Mouse (Mus musculus) kidney, postnatal 4 days (tissue): ENCODE measurements around the gene Ccnc.
"Not testable (repeated sequence)": the region's sequence is repeated elsewhere in the genome, so short reads cannot be mapped to it uniquely, and the experiment has no call there.

Experiments
- DNase-seq, 2 experiments: peaks; one replicate each; pipeline ENCODE4 v3.0.0; 2021; ENCODE audit warnings: mixed read lengths in 2 of 2

Gene Ccnc

DNA sequence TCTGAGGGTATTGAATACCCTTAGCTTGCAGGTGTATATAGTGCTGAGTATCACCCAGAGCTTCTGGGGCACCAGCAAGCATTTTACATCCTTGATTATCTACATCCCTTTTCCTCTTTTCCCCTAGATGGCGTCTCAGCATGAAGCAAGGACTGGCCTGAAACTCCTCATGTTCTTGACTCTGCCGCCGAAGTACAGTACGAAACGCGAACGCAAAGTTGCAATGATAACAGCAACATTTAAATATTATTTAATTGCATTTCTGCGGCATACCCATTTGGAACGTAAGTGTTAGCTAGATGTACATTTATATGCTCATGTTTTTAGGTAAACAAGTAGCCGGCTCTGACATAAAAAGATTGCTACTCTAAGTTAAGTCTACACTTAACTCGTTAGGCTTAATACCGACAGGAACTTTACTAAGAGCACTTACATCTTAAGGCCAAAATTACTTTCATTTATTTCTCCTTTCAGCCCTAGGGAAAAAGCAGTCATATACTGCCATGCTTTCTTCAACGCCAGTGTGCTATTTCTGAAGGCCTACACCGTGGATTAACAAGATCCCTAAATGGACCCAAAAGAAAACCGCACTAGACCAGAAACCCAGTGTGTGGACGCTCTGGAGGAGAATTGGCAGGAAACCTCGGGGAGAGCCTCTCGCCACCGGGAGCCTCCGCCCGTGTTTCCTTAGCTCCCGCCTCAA lies 438 bp upstream of the Ccnc start:
- DNase-seq = peak; percentile 26 to 49

DNA sequence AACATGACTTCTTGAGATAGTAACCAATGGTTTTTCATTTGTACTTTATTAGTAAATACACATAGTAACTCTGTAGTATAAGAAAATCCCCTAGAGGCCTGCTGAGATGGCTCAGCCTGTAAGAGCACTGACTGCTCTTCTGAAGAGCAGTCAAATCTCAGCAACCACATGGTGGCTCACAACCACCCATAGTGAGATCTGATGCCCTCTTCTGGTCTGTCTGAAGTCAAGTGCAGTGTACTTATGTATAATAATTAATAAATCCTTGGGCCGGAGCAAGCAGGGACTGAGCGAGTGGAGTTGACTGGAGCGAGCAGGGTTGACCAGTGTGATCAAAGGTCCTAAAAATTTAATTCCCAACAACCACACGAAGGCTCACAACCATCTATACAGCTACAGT lies 11.7 kb downstream of the Ccnc start:
- peak in 1 of 2 experiments; percentile 3 for DNase-seq

DNA sequence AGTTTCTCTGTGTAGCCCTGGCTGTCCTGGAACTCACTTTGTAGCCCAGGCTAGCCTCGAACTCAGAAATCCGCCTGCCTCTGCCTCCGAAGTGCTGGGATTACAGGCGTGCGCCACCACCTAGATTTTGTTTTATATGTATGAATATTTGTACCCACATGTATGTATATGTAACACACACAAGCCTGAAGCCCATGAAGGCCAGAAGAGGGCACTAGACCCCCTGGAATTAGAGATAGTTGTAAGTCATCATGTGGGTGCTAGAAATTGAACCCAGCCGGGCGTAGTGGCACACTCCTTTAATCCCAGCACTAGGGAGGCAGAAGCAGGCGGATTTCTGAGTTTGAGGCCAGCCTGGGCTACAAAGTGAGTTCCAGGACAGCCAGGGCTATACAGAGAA lies 16.6 kb downstream of the Ccnc start:
- not testable (repeated sequence) for DNase-seq

DNA sequence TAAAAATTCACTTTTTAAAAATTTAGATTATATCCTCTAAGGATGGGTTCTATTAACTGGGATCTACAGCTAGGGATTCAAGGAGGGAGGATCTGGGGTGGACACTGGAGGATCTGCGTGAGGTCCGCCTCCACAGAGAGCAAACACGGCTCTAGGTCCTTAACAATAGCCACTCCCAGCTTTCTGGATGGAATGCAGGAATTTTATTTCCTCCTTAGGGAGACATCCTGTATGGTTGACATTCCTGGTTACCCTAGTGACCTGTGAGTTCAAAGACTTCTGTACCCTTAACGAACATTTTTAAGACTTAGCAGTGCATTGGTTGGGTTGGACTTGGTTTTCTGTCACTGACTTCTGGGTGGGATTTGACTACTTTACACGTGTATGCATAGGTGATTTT lies 18.2 kb downstream of the Ccnc start:
- no peak for DNase-seq

DNA sequence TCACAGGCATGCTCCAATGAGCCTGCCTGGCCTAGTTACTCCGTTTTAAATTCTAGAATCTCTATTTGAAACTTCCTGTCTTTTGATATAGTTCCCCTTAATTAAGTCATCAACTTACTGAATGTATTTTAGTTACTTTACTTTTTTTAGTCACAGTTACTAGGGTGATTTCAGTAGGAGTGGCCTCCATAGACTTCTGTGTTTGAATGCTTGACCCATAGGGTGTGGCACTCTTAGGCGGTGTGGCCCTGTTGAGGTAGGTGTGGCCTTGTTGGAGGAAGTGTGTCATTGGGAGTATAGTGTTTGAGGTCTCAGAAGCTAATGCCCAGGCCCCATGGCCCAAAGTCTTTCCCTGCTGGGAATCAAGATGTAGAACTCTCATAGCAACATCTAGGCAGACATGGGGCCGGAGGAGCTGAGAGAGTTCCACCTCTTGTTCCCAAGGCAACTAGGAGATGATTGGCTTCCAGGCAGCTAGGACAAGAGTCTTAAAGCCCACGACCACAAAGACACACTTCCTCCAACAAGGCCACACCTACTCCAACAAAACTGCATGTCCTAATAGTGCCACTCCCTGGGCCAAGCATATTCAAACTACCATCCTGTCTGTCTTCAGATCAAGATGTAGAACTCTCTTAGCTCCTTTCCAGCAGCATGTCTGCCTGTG lies 27.8 kb downstream of the Ccnc start:
- no peak for DNase-seq

DNA sequence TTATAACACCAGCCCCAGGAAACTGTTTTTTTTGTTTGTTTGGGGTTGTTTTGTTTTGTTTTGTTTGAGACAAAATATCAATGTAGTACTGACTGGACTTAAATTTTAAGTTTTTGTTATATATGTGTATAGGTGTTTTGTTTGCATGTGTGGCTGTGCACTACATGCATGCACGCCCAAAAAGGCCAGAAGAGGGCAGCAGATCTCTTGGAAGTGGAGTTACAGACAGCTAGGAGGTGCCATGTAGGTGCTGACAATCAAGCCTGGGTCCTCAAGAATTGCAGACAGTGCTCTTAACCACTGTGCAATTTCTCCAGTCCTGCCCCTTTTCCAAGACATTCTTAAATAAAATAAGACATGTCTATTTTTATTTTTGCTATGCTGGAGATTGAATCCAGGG lies 31.4 kb downstream of the Ccnc start:
- no peak for DNase-seq

DNA sequence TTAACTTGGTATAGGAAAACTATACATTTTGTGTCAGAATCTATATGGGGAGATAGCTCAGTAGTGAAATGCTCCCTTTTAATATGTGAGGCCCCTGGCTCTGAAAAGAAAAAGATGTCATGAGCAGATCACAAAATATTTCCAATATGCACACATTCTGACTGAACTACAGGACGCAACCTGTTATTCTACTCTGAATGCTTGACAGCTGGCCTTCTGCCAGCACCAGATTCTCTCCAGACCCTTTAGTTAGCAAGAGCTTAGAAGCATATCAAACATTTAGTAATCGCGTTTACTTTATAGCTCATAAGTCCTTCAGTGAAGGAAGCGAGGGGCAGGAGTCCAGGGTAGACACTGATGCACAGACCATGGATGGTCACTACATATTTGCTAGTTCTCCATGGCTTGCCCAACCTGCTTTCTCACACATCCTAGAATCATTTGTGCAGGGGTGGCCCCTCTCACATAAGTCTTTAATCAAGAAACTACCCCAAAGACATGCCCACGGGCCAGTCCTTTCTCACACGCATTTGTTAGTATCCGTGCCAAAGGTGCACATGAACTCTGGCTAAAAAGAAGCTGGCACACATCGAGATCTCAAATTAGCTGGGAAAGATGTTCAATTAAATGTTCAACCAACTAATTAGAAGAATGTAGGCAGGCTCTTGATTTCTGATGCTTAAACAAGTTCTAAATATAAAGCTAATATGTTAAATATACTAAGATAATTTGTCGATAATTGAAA lies 34.1 kb downstream of the Ccnc start:
- peak; percentile 7 to 14 for DNase-seq

DNA sequence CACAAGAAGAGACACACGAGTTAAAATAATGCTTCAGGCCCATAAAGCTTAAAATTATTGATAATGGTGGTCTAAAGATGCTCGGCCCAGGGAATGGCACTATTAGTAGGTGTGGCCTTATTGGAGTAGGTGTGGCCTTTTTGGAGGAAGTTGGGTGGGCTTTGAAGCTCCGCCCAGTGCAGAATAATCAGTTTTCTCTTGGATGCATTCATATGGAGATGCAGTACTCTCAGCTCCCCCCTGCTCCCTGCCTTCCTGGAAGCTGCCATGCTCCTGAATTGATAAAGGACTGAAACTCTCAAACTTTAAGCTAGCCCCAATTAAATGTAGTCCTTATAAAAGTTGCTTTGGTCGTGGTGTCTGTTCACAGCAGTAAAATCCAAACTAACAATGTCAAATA lies 36.3 kb downstream of the Ccnc start:
- no peak for DNase-seq

DNA sequence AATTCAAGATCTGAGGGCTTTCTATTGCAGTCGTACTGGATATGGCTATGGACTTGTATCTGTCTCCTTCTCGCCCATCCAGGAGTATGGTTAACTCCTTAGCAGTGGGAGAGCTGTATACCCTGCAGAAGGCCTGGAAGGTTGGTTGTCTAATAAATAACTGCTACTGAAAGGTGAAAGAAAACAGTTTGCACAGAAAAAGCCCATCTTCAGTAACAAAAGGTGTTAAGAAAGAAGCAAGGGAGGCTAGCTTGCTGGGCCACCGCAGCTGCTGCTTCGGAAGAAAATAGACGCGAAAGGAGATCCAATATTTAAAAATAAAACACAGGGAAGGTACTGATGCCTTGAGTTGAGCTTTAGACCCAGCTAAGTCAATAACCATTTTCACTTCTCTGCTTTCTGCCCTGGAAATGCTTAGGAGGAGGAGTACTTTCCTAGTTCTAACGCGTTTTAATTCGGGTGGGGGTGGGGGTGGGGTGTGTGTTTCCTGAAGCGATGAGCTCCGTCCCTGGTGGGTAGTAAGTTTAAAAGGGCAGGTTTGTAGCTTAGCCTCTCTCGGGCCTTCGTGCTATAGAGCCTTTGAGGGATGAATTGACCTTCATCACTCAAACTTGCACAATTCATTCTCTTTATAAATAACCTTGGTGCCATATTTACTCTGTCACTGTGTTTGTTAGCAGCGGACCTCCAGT lies 38.8 kb downstream of the Ccnc start:
- DNase-seq = no peak

DNA sequence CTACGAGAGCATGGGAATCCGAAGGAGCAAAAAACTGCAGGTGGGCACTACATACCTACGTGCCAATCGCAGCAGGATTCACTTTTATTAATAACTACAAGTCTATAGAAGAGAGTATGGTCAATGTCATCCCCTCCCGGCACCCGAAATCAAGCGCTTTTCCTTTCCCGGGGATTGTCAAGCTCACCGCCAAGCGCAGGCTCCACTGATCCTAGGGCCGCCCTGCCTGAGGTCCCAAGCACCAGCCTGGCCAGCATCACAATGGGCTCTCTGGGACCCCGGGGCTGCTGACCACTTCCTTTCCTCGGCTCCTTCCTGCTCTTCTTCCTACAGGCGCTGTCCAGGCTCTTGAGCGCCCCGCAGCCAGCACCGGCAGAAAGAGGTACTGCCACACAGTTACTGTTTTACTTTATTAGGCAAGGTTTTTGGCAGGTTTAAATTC lies 39.4 kb downstream of the Ccnc start, which contains the start of the genes Usp45 and Tstd3:
Usp45 (plus strand) TSS at position 294 of the 442 bp plus-strand sequence.
Tstd3 (minus strand) TSS at position 350 of the 442 bp plus-strand sequence.
- DNase-seq = peak; percentile 86 to 90

DNA sequence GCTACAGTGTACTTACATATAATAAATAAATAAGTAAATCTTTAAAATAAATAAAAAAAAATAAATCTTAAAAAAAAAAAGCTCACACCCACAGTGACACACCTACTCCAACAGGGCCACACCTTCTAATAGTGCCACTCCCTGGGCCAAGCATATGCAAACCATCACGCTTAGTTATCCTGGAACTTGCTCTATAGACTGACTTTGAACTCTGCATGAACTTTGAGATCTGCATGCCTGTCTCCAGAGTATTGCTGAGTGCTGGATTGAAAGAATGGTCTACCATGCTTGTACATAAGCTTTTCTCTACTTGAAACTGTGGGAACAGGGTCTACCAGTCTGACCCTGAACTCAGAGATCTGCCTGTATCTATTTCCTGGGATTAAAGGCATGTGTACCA lies 43.6 kb downstream of the Ccnc start:
- no peak for DNase-seq

DNA sequence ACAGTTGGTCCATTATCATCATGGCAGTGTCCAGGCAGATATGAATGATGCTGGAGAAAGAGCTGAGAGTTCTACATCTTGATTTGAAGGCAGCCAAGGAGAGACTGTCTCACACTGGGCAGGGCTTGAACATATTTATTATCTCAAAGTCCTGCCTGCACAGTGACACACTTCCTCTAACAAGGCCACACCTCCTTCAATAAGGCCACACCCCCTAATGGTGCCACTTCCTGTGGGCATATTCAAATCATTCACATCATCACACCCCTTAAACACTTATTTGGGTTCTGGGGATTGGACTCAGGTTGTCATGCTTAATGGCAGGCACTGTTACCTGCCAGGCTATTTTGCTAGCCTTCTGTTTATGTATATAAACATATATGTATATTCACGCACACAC lies 44.8 kb downstream of the Ccnc start:
- no peak for DNase-seq

DNA sequence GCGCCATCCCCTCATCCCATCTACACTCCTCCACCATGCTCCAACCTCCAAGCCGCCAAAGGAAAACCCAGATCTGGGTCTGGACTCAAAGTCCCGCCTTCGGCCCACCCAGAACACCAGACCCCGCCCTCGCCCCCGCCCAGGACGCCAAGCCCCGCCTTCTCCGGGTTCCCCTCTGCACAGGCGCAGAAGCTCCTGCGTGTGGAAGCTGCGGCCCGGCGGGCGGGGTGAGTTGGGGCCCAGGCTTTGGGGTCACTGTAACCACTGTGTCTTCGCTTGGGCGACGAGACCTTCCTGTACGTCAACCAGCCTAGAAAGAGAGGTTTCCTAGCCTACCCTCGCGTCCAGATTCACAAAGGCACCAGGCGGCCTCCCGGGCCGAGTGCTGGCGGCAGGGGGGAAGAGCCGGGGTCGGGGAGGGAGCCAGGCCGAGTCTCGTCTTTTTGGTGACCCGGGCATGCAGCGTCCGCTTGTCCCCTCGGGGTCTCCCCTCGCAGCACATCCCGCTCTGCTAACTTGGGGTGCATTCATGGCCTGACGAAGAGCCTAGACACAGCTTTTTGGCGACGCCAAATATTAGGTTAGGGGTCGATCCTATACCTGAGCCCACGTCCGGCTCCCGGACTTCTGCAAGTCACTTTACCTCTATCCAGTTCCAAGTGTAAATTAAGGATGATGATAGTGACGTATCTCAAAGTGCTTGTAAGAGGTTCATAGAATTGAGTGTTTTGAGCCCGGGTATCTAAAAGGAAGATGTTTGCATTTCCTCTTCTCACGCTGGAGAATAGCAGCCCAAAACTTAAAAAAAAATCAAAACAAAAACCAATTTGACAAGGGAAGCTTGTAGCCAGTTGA lies 48.8 kb downstream of the Ccnc start:
- DNase-seq = peak; percentile 97 to 98

DNA sequence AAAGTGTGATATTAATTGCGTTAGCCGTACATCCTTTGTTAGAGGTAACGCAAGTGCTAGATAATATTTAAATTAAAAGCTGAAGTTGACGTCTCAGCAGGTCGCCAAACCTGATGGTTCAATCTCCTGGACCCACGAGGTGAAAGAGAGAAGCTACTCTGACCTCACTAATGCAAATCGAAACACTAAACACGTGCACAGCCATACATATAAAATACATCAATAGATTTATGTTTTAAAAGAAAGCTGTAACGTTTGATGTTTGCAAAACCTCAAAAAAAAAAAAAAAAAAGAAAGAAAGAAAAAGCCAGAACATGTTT lies 49.4 kb downstream of the Ccnc start:
- DNase-seq = no peak

DNA sequence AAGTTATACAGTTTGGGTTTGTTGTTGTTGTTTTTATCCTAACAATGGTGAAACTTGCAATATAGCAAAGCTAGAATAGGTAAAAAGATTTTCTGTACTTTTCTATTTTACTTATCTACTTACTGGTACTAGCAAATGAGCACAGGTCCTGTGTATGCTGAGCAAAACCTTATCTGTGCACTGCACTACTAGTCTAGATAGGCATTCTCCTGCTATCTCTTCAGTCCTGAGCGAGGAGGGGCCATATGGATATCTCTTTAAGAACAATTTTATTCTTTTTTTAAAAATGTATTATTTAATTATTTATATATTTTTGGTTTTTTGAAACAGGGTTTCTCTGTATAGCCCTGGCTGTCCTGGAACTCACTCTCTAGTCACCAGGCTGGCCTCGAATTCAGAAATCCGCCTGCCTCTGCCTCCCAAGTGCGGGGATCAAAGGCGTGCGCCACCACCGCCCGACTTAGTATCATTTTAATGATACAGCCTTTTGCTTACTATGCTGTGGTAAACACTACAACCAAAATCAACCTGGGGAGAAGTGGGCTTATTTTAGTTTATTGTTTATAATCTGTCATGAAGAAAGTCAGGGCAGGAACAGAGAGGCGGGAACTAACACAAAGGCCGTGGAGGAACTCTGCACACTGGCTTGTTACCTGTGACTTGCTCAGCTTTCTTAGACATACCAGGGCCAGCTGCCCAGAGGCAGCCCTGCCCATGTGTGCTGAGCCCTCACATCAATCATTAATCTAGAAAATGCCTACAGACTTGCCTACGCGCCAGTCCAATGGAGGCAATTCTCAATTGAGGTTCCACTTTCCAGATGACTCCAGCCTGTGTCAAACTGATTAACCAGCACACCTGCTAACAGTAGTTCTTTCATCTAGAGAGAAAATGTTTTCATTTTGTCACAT lies 53.6 kb downstream of the Ccnc start:
- peak in 1 of 2 experiments; percentile 5 for DNase-seq

DNA sequence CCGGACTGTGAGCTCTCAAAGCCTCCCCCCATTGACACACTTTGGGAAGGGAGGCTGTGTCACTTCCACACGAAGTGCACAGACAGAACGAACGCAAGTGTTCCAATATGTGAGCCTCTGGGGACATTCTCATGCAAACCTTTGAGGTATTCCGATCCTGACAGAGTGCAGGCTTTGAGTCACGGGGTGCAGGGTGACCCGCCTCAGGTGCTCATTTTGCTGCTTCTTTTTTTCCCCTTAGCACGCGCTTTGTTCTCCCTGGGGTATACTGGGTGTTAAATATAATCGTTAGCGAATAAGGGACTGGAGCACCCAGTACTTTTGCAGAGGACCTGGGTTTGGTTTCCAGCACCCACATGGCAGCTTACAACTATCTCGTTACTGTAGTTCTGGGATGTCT lies 58.8 kb downstream of the Ccnc start:
- no peak for DNase-seq

DNA sequence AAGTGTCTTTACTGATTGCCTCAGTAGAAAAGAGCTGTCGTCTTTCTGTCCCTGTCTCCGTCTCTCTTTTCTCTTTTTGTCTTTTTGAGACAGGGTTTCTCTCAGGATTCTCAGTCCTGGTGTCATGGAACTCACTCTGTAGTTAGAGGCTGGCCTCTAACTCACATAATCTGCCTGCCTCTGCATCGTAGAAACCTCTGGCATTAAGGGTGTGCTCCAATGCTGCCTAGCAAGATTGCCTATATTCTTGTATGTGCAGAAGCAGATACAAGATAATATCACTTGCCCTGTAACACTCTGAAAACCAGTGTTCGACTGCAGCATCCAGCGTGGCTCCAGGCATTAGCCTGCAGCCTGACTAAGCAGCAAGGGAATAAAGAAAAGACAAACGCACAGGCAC lies 61.4 kb downstream of the Ccnc start:
- no peak for DNase-seq

DNA sequence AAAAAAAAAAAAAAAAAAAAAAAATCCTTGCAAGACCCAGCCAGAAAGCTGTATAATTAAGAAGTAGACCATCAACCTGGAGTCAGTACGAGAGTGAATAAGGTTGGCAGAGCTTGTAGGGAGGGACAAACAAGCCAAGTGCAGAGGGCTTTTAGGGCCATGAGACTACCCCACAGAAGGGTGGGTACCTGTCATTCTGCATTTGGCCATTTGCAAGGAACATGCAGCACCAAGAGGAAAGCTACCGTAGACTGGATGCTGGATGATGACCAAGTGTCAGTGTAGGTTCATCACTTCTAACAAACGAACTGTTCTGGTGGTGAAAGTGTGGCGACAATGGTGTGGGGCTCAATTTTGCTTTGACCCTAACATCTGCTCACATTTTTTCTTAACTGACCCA lies 62.3 kb downstream of the Ccnc start:
- no peak for DNase-seq

DNA sequence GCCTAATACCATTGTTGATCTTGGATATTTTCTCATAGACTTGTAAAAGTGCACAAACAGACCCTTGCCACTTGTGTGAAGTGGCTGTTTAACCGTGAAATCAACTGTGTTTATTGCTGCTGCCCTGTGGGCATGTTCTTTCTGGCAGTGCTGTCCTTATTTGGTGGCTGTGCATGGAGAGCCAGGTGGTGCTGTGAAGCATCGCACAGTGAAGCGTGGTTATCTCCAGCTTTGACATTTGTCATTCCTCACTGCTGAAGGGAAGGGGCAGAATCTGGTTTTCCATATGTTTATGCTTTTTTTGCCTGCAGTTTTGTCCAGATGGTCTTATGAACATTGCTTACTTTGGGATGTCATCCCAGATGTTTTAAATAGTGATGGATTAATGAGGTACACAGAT lies 66.1 kb downstream of the Ccnc start:
- DNase-seq = no peak

DNA sequence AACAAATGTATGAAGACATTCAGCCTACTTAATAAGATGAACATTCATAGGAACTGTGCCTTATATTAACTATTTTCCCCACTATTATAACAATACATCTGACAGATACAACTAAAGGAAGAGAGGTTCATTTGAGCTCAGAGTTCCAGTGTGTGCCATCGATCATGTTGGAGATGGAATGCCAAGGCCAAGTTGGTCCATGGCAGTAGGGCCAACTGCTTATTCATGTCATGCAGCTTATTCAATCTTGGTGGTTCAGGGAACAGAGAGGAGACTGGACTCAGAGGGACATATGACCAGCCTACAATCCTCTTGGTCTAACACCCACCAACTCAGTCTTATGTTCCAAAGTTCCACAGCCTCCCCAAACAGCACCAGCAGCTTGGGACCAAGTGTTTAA lies 73.5 kb downstream of the Ccnc start:
- no peak for DNase-seq

DNA sequence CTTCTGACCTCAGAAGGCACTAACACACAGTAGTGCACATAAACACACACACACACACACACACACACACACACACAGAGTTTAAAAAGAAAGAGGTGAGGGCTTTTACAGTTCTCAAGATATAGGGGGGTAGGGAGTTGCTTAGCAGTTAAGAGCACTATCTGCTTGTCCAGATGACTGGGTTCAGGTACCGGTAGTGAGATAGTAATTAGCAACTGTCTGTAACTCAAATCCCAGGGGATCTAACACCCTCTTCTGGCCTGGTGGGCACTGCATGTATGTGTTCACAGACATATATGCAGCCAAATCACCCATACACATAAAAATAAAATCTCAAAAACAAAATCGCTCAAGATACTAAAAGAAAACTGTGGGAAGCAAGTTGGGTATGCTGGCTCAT lies 74.1 kb downstream of the Ccnc start:
- DNase-seq = no peak
